Mouse (Mus musculus): Measurements from ENCODE around the gene Mmp8. TPM values are rescaled to one million over a fixed set of nuclear protein-coding genes. Genes with fewer than 3 reads are reported as not detected.

Gene Mmp8
- polyA plus RNA-seq, 1 experiment: not detected

DNA sequence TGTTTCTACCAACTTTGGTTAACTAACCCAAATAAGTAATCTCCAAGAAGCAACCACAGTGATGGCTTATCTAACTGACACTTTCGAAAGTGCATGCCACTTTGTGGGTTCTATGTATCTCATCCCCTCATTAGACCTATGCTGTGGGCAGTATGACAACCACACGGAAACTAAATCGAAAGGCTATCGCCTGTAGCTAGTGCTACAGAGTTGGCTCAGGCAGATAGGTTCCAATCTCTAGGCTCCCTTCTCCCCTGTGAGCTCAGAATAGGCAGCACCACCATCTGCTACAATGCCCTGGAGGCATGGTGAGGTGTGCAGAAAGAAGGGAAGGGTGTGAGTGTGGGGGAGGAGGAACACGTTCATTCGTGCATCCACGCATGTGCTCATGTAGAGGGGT is 13.9 kb downstream of the Mmp8 start:
- no peak for TF ChIP-seq GATA1 (IDR thresholded peaks at IDR 0.05; ENCODE audit: low read length)

DNA sequence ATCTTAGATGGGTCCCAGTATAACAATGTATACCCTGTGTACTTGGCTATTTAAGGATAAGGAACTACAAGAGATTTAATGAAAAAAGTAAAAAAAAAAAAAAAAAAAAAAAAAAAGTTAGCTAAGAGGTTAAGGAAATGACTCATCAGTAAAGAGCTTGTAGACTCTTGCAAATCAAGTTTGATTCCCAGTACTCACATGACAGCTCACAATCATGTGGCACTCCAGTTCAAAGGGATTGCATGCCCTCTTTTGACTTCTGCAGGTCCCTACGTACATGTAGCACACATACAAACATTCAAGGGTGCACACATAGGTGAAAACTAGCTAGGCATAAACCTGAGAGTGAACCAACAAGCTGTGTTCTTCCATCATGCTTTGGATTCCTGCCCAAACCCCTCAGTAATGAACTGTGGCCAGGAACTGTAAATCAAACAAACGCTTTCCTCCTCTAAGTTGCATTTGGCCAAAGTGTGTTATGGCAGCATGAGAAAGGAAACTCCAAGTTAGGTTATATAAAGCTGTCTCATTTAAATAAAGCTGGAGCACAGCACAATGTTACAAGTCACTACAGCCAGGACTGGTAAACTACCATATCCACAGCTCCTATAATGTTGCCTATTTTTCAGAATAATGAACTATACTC is 14.5 kb downstream of the Mmp8 start:
- no peak for TF ChIP-seq GATA1 (IDR thresholded peaks at IDR 0.05; ENCODE audit: low read length)

DNA sequence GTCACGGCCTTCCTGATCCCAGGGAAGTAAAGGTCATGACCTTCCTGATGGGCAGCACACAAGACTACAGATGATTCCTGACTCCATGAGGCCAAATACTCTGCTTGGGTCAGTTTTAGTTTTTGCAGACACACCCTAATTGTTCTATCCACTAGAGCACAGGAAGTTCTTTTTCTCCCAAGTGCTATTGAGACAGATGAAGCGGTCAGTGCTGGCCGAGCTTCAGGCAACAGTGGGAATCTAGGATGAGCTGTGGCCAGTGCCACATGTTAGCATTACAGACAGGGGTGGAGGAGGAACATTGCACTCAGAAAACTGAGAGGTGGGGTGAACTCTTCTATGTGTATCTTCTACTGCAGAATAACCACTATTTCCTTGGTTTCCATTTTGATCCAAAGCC is 17.3 kb downstream of the Mmp8 start:
- TF ChIP-seq GATA1 (IDR thresholded peaks at IDR 0.05; ENCODE audit: low read length): no peak

- TF ChIP-seq GATA1 (IDR thresholded peaks at IDR 0.05; ENCODE audit: low read length): no peak
Measured at GRCm38 (mm10) chr9:7577371-7577770, 19.1 kb downstream of the Mmp8 start.

- no peak for TF ChIP-seq GATA1 (IDR thresholded peaks at IDR 0.05; ENCODE audit: low read length)
Measured at GRCm38 (mm10) chr9:7590063-7590462, 31.8 kb downstream of the Mmp8 start.

DNA sequence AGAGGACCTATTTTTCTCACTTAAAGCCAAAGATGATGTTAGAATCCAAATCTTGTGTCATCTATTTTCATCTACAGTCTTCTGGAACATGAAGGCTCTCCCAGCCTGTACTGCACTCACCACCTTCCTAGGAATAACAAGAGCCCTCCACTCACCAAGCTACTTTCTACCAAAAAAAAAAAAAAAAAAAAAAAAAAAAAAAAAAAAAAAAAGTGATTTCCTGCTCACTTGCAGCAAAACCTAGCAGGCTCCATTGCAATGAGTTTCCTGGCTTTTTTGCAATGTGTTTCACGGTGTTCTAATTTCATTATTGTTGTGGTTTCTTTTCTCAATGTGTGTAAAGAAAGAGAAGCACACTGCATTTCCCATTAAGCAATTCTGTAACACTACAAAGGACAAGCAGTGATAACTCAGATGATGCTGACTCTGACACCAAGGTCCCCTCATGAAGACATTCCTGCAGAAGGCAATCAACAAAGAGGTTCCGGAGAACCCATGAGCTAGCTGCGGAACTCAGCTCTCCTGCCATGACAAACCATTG is 35.1 kb downstream of the Mmp8 start:
- TF ChIP-seq GATA1 (IDR thresholded peaks at IDR 0.05; ENCODE audit: low read length): no peak

DNA sequence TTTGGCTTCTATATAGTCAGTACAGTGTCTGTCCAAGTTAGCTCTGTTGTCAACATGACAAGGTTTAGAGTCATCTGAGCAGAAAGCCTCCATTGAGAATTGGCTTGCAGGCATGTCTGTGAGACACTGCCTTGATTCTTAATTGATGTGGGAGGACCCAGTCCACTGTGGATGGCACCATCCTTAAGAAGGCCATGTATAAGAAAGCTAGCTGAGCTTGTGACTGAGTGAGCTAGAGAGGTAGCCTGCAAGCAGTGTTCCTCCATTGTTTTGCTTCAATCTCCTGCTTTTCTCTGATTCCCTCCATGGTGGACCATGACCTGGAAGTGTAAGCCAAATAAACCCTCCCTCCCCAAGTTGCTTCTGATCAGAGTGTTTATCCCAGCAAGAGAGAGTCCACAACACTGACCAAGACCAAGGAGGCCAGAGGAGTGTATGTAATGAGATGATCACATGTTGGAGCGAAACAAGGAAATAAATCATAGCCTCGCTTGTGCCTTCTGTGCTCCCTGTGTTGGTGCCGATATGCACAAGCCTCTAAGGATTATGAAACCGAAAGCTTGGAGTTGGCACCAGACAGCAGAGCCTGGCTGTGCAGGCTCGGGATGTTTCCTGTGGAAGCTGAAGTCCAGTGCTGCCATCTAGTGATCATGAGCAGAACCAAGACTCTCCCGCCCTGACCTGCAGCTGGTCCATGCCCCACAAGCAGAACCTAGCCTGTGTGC is 36.7 kb downstream of the Mmp8 start:
- no peak for TF ChIP-seq GATA1 (IDR thresholded peaks at IDR 0.05; ENCODE audit: low read length)

GRCm38 (mm10) chr9:7602982-7603742 is 44.9 kb downstream of the Mmp8 start:
- TF ChIP-seq GATA1 (IDR thresholded peaks at IDR 0.05; ENCODE audit: low read length): no peak

- TF ChIP-seq GATA1 (IDR thresholded peaks at IDR 0.05; ENCODE audit: low read length): no peak
Measured at GRCm38 (mm10) chr9:7604005-7604404, 45.7 kb downstream of the Mmp8 start.

DNA sequence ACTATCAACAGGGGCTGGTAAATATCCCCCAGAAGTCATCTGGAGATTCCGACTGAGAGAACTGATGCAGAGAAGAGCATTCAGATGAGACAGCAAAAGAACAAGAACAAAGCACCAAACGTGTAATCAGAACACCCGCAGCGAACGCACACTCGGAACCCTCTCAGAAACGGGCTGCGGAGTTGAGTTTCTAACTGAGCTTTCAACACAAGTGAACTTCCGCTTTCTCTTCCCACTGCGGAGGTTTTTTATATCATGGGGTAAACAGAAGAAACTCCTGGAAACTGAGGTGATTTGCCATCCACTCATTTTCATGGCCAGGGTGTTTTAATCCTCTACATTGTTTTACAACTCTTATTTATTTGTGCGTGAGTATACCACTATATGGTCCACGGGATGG is 47.4 kb downstream of the Mmp8 start:
- TF ChIP-seq GATA1 (IDR thresholded peaks at IDR 0.05; ENCODE audit: low read length): no peak

Other genes starting within 250 kb of the Mmp8 start
- not detected in 2 replicates for gene Mmp12, start 214.1 kb upstream of the Mmp8 start, polyA plus RNA-seq (2012)
- gene Mmp1b, start 170.4 kb upstream of the Mmp8 start, polyA plus RNA-seq (2012): not detected in 2 replicates
- gene Mmp3, start 112.6 kb upstream of the Mmp8 start, polyA plus RNA-seq (2012): not detected in 2 replicates
- not detected in 2 replicates for gene Mmp10, start 56.1 kb upstream of the Mmp8 start, polyA plus RNA-seq (2012)
- gene Mmp27, start 12.9 kb downstream of the Mmp8 start, polyA plus RNA-seq (2012): not detected in 2 replicates
- gene Mmp20, start 69.8 kb downstream of the Mmp8 start, polyA plus RNA-seq (2012): not detected in 2 replicates
- gene Mmp7, start 133.6 kb downstream of the Mmp8 start, polyA plus RNA-seq (2012): not detected in 2 replicates
- 44.0 and 57.2 TPM in 2 replicates for gene Tmem123, start 205.6 kb downstream of the Mmp8 start, polyA plus RNA-seq (2012)

All from G1E-ER4 (cell line).